Mouse (Mus musculus): Measurements from ENCODE around the gene Olfr24. TPM values are rescaled to one million over a fixed set of nuclear protein-coding genes. Genes with fewer than 3 reads are reported as not detected.

The Olfr24 gene
- polyA plus RNA-seq, 1 experiment from 2014 or later = not detected

Other genes with a start within 250 kb of the Olfr24 start
- gene Muc16, start 89.5 kb downstream of the Olfr24 start, polyA plus RNA-seq (2015; fragmentation: Nextera tagmentation; extraction: Ambion mirVana) = not detected in 2 replicates
- not detected in 2 replicates for gene Olfr828, start 55.5 kb upstream of the Olfr24 start, polyA plus RNA-seq (2015; fragmentation: Nextera tagmentation; extraction: Ambion mirVana)
- not detected in 2 replicates for gene Olfr829, start 90.9 kb upstream of the Olfr24 start, polyA plus RNA-seq (2015; fragmentation: Nextera tagmentation; extraction: Ambion mirVana)
- gene Olfr830, start 110.7 kb upstream of the Olfr24 start, polyA plus RNA-seq (2015; fragmentation: Nextera tagmentation; extraction: Ambion mirVana) = not detected in 2 replicates
- gene Olfr832, start 173.1 kb upstream of the Olfr24 start, polyA plus RNA-seq (2015; fragmentation: Nextera tagmentation; extraction: Ambion mirVana) = not detected in 2 replicates
- not detected in 2 replicates for gene Olfr834, start 224.0 kb upstream of the Olfr24 start, polyA plus RNA-seq (2015; fragmentation: Nextera tagmentation; extraction: Ambion mirVana)

Data from forebrain, embryonic 13.5 days (tissue).